Mouse (Mus musculus): ENCODE measurements around the gene Fat1. TPM values are rescaled to one million over a fixed set of nuclear protein-coding genes. Genes with fewer than 3 reads are reported as not detected.

Gene Fat1
- total and polyA plus RNA-seq, 3 experiments, result under 0.01 TPM; not detected in 2

- H3K9me3 ChIP-seq (replicated peaks; ENCODE audit: insufficient read depth, low read length), result no peaks in the 10 kb centered on the region
- no peak overlapping the region for H3K9ac ChIP-seq (ENCODE audit: control insufficient read depth, low read depth, low read length, poor library complexity, severe bottlenecking)
- H3K27me3 ChIP-seq (ENCODE audit: control insufficient read depth in 1 of 2, insufficient read depth in 2 of 2, low read length in 2 of 2), result no peaks in the 10 kb centered on the region
- H3K36me3 ChIP-seq (ENCODE audit: control insufficient read depth in 1 of 2, insufficient read depth in 2 of 2, low read length in 2 of 2), result no peaks in the 10 kb centered on the region
- H3K27ac ChIP-seq (ENCODE audit: control insufficient read depth, low read depth, low read length), result no peak overlapping the region
- H3K4me3 ChIP-seq (ENCODE audit: control insufficient read depth in 1 of 2, insufficient read depth in 1 of 2, low read depth in 2 of 2, low read length in 2 of 2), result no peak overlapping the region
- DNase-seq (ENCODE audit: low read depth, low spot score), result no peak
- TF ChIP-seq MAX (IDR thresholded peaks at IDR 0.05; ENCODE audit: low read length) (no peak), CHD1 (IDR thresholded peaks at IDR 0.05; ENCODE audit: low read depth, low read length) (no peak), BHLHE40 (IDR thresholded peaks at IDR 0.05; ENCODE audit: borderline replicate concordance, low read depth, low read length) (no peak), MAZ (IDR thresholded peaks at IDR 0.05; ENCODE audit: low read depth, low read length) (no peak)
- no peaks in the 10 kb centered on the region for H3K4me1 ChIP-seq (ENCODE audit: control insufficient read depth in 1 of 2, insufficient read depth in 2 of 2, low read length in 2 of 2)
- no peaks in the 10 kb centered on the region for H3K79me2 ChIP-seq (ENCODE audit: control insufficient read depth, insufficient read depth, low read length, poor library complexity)
Observed at GRCm38 (mm10) chr8:44932546-44933342, 2.5 kb upstream of the Fat1 start.

- Histone ChIP-seq H3K27me3 (ENCODE audit: control insufficient read depth in 1 of 2, insufficient read depth in 2 of 2, low read length in 2 of 2) (no peaks in the 10 kb centered on the region), H3K9me3 (replicated peaks; ENCODE audit: insufficient read depth, low read length) (no peaks in the 10 kb centered on the region), H3K9ac (ENCODE audit: control insufficient read depth, low read depth, low read length, poor library complexity, severe bottlenecking) (no peak overlapping the region), H3K36me3 (ENCODE audit: control insufficient read depth in 1 of 2, insufficient read depth in 2 of 2, low read length in 2 of 2) (no peaks in the 10 kb centered on the region), H3K4me1 (ENCODE audit: control insufficient read depth in 1 of 2, insufficient read depth in 2 of 2, low read length in 2 of 2) (no peaks in the 10 kb centered on the region), H3K4me3 (ENCODE audit: control insufficient read depth in 1 of 2, insufficient read depth in 1 of 2, low read depth in 2 of 2, low read length in 2 of 2) (no peak overlapping the region), H3K27ac (ENCODE audit: control insufficient read depth, low read depth, low read length) (no peak overlapping the region), H3K79me2 (ENCODE audit: control insufficient read depth, insufficient read depth, low read length, poor library complexity) (no peaks in the 10 kb centered on the region)
- no peak for DNase-seq (ENCODE audit: low read depth, low spot score)
- TF ChIP-seq ZNF384 (IDR thresholded peaks at IDR 0.05; ENCODE audit: low read depth, low read length), result no peak
- TF ChIP-seq ELF1 (IDR thresholded peaks at IDR 0.05; ENCODE audit: low read depth, low read length), result no peak
- no peak for TF ChIP-seq TCF12 (IDR thresholded peaks at IDR 0.05; ENCODE audit: low read depth, low read length)
Observed at GRCm38 (mm10) chr8:44933478-44933877, 1.8 kb upstream of the Fat1 start.

DNA sequence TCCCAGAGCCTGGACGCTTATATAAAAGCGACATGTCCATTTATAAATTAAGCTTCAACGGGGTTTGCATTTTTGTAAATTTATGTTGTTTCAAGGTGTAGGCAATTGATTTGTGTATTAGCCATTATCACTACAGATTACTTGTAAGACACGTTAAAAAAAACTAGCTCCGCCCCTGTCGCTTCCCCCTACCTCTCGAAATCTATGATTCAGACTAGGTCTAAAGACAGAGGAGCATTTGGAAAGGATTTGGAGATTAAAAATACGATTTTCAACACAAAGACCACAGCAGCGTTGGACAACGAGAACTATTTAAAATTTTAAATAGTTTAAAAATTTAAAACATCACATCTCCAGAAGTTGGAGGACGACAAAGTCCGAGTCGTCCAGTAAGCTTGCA is 831 bp upstream of the Fat1 start:
- no peak overlapping the region for H3K9ac ChIP-seq (ENCODE audit: control insufficient read depth, low read depth, low read length, poor library complexity, severe bottlenecking)

More for the DNA sequence above, 831 bp upstream of the Fat1 start:
- H3K9me3 ChIP-seq (replicated peaks; ENCODE audit: insufficient read depth, low read length), result no peaks in the 10 kb centered on the region
- H3K4me1 ChIP-seq (ENCODE audit: control insufficient read depth in 1 of 2, insufficient read depth in 2 of 2, low read length in 2 of 2), result no peaks in the 10 kb centered on the region
- H3K36me3 ChIP-seq (ENCODE audit: control insufficient read depth in 1 of 2, insufficient read depth in 2 of 2, low read length in 2 of 2), result no peaks in the 10 kb centered on the region
- TF ChIP-seq E2F4 (IDR thresholded peaks at IDR 0.05; ENCODE audit: borderline replicate concordance, low read depth, low read length) (no peak), ZKSCAN1 (IDR thresholded peaks at IDR 0.05; ENCODE audit: low read depth, low read length) (no peak), ETS1 (IDR thresholded peaks at IDR 0.05; ENCODE audit: low read depth, low read length) (no peak), CHD1 (IDR thresholded peaks at IDR 0.05; ENCODE audit: low read depth, low read length) (no peak), CHD2 (IDR thresholded peaks at IDR 0.05; ENCODE audit: low read length) (no peak), GATA1 (IDR thresholded peaks at IDR 0.05; ENCODE audit: low read depth, low read length) (no peak), UBTF (IDR thresholded peaks at IDR 0.05; ENCODE audit: borderline replicate concordance, insufficient read depth, low read depth, low read length) (no peak), ELF1 (IDR thresholded peaks at IDR 0.05; ENCODE audit: low read depth, low read length) (no peak), ZC3H11A (IDR thresholded peaks at IDR 0.05; ENCODE audit: low read depth, low read length) (no peak), TAL1 (IDR thresholded peaks at IDR 0.05; ENCODE audit: low read length) (no peak), MAX (IDR thresholded peaks at IDR 0.05; ENCODE audit: low read length) (no peak), SIN3A (IDR thresholded peaks at IDR 0.05; ENCODE audit: low read length) (no peak), MAZ (IDR thresholded peaks at IDR 0.05; ENCODE audit: low read depth, low read length) (no peak), POLR2AphosphoS2 (IDR thresholded peaks at IDR 0.05; ENCODE audit: low read length) (no peak), TCF12 (IDR thresholded peaks at IDR 0.05; ENCODE audit: low read depth, low read length) (no peak), POLR2AphosphoS5 (IDR thresholded peaks at IDR 0.05; ENCODE audit: borderline replicate concordance, low read depth, low read length) (no peak), CTCF (IDR thresholded peaks at IDR 0.05 in 2 of 3, conservative IDR thresholded peaks at IDR 0.05 in 1 of 3; ENCODE audit: control insufficient read depth in 1 of 3, insufficient read depth in 1 of 3, low read depth in 2 of 3, low read length in 3 of 3, poor library complexity in 1 of 3, severe bottlenecking in 1 of 3) (no peak), POLR2A (IDR thresholded peaks at IDR 0.05; ENCODE audit: control insufficient read depth in 1 of 2, insufficient read depth in 1 of 2, low read depth in 1 of 2, low read length in 2 of 2, poor library complexity in 1 of 2) (no peak)
- H3K27me3 ChIP-seq (ENCODE audit: control insufficient read depth in 1 of 2, insufficient read depth in 2 of 2, low read length in 2 of 2), result no peaks in the 10 kb centered on the region
- H3K27ac ChIP-seq (ENCODE audit: control insufficient read depth, low read depth, low read length), result no peak overlapping the region
- no peak for DNase-seq (ENCODE audit: low read depth, low spot score)
- no peak overlapping the region for H3K4me3 ChIP-seq (ENCODE audit: control insufficient read depth in 1 of 2, insufficient read depth in 1 of 2, low read depth in 2 of 2, low read length in 2 of 2)
- no peaks in the 10 kb centered on the region for H3K79me2 ChIP-seq (ENCODE audit: control insufficient read depth, insufficient read depth, low read length, poor library complexity)
